Mouse (Mus musculus): ENCODE measurements around the gene Rela.
A peak's percentile ranks its signal among the peaks of the same experiment; 100 is the strongest.
"Not testable (repeated sequence)": the region's sequence is repeated elsewhere in the genome, so short reads cannot be mapped to it uniquely, and the experiment has no call there.

Rela gene

DNA sequence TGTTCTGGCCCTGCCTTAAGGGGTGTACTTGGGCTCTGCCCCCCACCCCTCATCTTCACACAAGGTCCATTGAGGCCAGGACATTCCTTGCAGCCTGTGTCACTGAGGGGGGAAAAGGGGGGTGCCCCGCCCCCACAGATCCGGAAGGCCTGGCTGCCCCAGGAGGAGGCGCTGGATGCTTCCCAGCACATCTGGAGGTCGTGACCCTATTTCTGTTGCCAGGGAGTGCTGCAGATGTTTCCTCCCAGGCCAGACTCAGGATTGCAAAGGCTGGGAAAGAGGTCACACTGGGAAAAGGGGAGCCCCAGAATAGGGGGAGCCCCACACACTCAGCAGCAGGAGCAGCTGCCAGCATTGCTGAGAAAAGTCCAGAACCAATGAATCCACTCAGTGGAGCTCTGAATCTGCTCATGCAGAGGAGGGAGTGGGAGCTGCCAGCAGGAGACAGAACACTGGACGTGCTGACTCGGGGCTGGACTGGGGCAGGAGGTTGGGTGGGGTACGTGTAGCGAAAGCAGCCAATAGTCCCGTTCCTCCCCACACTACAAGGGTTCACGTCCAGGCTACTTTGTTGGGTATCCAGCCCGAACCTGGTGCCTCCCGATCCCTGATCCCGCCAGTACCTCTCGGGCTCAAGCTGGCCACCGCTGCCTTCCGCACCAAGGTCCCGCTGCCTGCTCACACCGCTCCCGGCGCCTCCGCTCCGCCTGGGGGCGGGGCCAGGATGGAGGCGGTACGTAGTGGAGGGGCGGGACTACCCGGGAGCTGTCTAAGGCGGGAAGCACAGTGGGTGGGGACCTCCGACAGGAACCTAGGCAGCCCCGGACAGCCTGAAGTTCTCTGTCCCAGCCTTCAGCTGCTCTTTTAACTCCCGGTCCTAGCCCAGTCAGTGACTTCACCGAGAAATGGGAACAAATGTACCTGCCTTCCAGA, 26.0 kb downstream of the Rela start, which contains the start of gene Sipa1:
TSS of gene Sipa1 (minus strand) at position 727 of the 933 bp plus-strand sequence.
- DNase-seq (ENCODE audit: extremely low read depth, insufficient read length, low spot score) = peak; percentile 96

DNA sequence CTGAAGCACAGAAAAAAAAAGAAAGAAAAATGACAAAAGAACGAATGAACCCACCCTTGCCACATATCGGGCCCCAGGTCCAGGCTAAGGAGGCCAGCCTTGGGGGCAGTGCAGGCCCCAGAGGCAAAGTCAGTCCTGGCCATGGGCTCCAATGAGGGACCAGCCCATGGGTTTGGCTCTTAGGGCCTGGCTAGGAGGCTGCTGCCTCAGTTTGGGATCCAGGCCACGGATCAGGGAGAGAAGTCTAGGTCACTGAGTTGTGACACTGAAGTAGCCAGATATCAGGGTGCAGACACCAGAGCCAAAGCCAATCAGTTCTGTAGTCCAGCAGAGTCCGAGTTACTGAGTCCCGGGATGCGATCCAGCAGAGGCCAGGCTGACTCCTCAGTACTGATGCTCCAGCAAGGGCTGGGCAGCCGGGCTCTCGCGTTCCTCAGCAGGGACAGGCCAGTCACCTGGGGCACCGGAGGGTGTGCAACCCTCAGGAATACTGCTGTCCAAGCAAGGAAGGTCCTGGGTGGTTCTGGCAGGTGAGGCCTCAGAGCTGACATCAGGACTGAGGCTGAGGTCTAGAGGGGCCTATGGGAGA, 27.5 kb downstream of the Rela start:
- no peak for DNase-seq (ENCODE audit: extremely low read depth, insufficient read length, low spot score)

DNA sequence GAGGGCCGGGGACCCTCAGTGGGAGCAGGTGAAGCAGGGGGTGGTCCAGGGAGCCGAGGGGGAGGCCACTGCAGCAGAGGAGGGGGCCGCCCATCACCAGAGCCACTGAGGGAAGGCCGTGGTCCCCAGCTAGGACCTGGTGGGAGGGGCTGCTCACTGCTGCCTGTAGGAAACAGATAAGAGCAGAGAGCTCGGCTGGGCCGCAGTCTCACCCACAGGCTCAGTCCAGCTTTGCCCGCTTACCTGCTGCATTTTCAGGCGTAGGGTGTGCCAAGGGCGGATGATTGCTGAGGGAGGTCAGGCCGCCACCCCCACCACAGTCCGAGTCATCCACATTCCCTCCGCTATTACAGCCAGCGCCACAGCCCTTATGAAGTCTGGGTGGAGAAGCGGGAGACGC, 28.2 kb downstream of the Rela start:
- no peak for DNase-seq (ENCODE audit: extremely low read depth, insufficient read length, low spot score)

DNA sequence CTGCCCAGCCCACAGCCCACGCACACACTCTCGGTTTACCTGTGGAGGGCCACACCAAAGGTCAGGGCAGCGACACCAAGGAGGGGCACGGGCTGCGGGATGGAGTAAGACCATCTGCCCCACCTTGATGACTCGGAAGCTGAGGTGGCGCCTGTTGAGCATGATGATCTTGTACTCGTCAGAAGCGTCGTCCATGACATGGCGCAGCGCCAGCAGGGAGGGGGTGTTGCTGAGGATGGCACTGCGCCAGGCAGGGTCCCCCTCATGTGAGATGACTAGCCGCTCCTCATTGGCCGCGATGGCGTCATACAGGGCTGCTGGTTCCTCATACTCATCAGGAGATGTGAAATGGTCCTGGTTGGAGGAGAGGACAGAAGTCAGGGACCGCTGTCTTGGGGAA, 29.1 kb downstream of the Rela start:
- DNase-seq (ENCODE audit: extremely low read depth, insufficient read length, low spot score) = no peak

DNA sequence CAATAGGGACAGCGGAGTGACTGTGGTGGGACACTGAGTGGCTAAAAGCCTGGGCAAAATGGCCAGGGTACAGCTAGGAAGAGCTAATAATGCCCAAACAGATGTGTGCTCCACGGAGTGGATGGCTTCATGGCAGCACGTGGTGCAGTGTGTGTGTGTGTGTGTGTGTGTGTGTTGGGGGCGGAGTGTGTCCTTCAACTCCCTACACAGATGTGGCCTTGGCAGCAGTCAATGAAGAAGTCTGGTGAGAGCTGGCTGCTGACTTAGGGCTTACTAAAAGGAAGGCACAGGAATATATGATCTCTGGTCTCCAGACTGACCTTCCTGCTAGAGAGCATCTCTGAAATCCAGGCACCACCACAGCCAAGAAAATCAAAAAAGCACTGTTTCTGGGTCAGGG, 31.1 kb downstream of the Rela start:
- no peak for DNase-seq (ENCODE audit: extremely low read depth, insufficient read length, low spot score)

DNA sequence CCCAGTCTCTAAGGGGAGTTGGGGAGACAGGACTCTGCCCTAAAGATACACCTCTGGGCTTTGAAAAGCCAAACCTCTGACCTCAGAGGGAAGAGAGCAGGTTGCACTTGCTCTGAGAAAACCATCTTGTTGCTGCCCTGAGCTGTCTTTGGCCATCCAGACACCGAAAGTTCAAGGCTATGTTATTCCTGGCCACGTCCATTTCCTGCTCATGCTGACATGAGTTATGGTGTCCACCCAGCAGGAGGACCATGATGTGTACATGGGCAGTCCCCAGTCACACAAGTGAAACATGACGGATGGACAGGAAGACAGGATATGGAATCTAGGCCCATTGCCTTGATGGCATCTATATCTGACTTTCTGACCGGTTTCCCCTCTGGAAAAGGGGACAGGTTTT, 43.1 kb downstream of the Rela start:
- no peak for DNase-seq (ENCODE audit: extremely low read depth, insufficient read length, low spot score)

DNA sequence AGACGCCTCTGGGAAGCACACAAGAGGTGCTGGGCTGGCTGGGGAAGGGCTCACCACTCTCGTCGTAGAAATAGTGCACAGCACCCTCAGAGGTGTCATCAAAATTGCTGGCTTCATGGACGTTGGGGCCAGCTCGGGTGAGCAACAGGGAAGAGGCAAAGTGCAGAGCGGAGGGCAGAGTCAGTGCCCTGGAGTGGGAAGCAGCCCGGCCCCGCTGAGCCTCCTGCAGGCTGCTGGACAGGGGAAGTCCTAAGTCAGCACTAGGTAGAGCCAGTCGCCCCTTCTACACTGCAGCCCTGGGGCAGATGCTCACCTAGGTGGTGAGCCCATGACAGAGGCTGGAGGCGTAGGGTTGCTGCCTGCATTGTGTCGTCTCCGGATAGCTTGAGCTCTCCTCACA, 47.0 kb downstream of the Rela start:
- no peak for DNase-seq (ENCODE audit: extremely low read depth, insufficient read length, low spot score)

DNA sequence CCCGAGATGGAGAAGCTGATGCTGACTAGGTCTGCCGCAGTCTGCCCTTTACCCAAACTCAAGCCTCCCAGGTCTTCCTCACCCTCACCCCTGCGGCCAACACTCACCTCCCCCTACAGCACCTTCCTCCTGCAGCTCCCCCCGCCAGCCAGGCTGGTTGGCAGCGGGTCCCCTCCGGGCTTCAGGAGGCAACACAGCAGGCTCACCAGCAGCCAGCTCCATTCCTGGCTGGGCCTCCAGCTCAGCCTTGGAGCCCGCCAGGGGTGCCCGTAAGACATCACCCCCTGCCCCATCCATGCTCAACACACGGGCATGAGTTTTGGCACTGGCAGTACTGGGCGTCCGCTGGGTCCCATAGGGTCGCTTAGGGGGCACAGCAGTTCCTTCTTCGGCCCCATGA, 47.7 kb downstream of the Rela start:
- DNase-seq (ENCODE audit: extremely low read depth, insufficient read length, low spot score) = no peak

DNA sequence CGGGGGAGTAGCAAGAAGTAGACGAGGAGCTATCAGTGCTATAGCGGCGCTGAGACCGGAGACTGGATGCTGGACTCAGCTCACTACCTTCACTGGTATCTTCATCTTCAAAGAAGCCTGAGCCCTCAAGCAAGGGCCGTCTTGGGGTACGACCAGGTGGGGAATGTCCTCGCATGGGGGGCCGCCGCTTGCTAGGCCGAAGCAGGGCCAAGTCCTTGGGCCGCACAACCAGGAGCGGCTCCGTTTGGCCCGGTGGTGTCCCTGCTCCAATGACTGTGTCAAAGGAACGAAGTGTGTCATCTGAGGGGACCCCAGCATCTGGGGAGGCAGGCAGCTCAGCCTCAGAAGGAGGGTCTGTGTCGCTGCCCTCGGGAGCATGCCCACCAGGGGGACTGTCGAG, 48.1 kb downstream of the Rela start:
- no peak for DNase-seq (ENCODE audit: extremely low read depth, insufficient read length, low spot score)

DNA sequence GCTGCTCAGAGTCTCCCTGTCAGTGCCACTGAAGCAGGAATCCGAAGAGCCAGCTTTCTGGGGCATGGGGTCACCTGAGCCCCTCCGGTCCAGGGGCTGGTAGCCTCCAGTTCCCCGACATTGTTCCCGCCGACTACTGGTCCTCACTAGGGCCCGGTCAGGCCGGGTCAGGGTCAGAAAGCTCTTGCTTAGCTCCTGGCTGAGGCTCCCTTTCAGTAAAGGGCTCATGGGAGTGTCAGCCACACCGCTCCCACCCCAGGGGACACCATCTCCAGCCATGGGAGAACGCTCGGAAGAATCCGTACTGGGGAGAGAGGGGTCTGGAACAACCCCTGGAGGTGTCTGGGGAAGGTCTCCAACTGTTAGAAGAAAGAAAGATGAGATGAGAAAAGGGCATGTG, 48.6 kb downstream of the Rela start:
- no peak for DNase-seq (ENCODE audit: extremely low read depth, insufficient read length, low spot score)

DNA sequence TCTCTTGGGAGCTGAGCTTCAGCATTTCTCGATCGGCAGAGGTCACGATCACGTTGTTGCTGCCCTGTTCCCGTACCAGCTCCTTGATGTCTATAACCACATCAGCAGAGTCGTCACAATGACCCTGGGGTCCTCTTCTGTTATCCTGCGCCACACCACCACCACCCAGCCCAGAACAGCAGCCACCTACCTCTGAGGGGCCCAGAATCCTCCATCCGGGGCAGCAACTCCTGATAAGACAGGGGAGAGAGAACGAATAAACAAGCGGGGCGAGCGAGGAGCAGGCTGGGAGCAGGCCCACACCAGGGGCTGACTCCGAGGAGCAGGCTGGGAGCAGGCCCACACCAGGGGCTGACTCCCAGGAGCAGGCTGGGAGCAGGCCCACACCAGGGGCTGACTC, 49.2 kb downstream of the Rela start:
- DNase-seq (ENCODE audit: extremely low read depth, insufficient read length, low spot score) = no peak

DNA sequence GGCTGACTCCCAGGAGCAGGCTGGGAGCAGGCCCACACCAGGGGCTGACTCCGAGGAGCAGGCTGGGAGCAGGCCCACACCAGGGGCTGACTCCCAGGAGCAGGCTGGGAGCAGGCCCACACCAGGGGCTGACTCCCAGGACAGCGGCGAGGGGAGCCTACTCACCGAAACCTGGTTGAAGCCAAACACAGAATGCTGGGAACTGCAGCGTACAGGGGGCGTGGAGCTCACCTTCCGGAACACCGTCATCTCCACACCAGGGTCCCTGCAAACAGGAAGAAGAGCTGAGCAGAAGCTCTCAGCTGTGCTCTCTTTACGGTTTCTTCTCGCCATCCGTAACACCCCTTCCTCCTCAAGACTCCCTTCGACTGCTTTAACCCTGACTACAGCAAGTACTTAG, 49.7 kb downstream of the Rela start:
- not testable (repeated sequence) for DNase-seq (ENCODE audit: extremely low read depth, insufficient read length, low spot score)

DNA sequence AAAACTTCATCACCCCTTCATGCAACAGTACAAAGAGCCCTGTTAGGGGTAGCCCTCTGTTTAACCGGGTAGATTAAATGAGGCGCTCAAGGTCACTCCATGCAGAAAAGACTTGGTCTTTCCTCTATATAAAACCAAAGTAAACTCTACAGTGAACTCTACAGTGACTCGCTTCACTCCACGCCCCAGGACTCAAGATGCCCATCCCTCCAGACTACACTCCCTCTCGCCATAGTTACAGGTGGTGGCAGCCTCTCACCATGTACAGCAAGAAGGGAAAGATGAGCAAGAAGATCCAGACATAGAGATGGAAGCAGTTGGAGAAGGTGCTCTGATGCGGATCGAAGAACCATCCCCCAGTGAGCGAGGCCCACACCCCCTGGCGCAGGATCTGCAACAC, 50.5 kb downstream of the Rela start:
- DNase-seq (ENCODE audit: extremely low read depth, insufficient read length, low spot score) = no peak

DNA sequence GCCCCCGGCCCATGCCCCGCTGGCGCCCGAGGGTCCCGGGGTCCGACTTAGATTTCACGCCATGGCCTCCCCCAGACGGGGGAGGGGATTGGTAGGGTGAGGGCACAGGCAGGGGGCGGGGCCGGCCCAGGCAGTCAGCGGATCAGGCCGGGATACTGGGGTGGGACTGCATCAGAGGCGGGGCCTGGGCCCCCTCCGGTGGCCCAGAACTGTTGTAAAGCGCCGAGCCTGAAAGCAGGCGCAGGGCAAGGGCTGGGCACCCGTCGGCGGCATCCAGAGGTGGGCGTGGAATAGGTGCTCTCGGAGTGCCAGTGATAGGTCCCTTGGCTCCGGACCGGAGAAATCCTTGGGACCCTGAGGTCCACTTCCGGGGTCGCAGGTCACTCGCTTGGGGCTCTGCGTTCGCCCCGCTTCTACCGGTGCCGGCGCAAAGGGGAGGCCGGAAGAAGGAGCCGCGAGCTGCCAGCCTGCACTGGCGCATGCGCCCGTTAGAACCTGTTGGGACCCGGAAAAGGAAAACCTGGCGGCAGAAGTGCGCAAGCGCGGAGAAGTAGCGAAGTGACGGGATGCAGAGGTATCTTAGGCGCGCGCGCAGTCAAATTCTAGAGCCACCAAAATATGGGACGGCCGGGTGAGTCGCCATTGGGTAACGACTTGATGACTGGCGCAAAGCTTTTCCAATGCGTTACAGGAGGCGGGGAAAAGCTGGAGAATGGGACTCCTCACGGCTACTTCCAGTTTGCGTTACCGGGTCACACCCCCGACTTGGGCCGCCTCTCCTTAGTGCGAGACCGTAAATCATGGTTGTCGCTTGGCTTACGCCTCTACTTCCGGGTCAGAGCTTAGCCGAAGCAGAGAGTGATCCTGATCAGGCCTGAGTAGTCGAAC, 51.2 kb downstream of the Rela start, which contains the start of the genes Map3k11 and Pcnx3:
TSS of gene Map3k11 (plus strand) at position 543 of the 888 bp plus-strand sequence.
TSS of gene Pcnx3 (minus strand) at position 709 of the 888 bp plus-strand sequence.
- peak; percentile 93 for DNase-seq (ENCODE audit: extremely low read depth, insufficient read length, low spot score)

DNA sequence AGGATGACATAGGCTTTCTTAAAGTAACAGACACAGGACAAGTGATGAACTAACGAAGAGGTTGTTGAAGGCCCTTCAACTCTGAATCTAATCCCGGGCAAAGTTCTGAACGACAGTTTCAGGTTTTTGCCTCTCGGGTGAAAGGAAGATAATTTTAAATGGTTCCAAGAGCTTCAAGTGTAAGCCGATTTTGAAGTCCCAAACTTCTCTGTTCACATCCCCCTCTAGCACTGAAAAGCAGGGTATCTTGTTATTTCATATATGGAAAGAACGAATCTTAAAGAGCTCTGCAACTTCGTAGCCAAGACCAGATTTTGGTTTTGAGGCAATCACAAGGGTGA, 51.8 kb downstream of the Rela start:
- DNase-seq (ENCODE audit: extremely low read depth, insufficient read length, low spot score) = no peak

DNA sequence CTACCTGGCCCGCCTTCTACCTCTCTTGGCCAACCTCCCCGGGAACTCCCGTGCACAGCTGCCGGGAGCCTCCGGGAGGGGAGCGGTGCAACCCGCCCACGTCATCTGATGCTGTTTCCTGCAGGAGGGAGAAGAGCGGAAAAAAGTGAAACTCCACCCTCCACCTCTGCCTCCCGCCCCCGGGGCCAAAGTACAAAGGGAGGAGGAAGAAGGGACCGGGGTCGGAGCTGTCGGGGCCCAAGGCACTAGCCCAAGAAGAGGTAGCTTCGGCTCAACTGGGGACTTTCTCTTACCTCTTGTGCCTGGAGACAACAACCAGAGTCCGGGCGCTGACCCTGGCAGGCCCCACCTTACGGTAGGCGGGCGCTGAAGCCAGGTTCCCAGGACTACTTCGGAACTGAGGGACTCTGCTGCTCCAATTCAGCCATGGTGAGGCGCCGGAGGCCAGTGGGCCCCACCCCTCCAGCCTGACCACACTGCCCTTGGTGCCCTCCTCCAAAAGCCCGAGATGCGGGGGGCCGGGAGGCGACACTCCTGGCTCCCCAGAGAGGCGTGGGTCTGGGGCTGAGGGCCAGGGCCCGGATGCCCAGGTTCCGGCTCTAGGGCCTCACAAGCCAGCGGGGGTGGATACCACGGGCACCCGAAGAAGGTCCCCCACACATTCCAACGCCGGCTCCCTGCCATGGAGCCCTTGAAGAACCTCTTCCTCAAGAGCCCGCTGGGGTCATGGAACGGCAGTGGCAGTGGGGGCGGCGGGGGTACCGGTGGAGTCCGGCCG, 52.5 kb downstream of the Rela start:
- peak; percentile 89 for DNase-seq (ENCODE audit: extremely low read depth, insufficient read length, low spot score)

DNA sequence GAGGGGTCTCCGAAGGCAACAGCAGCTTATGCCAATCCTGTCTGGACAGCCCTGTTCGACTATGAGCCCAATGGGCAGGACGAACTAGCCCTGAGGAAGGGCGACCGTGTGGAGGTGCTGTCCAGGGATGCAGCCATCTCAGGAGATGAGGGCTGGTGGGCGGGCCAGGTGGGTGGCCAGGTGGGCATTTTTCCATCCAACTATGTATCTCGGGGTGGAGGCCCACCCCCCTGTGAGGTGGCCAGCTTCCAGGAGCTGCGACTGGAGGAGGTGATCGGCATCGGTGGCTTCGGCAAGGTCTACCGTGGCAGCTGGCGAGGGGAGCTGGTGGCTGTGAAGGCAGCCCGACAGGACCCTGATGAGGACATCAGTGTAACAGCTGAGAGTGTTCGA, 53.1 kb downstream of the Rela start:
- no peak for DNase-seq (ENCODE audit: extremely low read depth, insufficient read length, low spot score)

DNA sequence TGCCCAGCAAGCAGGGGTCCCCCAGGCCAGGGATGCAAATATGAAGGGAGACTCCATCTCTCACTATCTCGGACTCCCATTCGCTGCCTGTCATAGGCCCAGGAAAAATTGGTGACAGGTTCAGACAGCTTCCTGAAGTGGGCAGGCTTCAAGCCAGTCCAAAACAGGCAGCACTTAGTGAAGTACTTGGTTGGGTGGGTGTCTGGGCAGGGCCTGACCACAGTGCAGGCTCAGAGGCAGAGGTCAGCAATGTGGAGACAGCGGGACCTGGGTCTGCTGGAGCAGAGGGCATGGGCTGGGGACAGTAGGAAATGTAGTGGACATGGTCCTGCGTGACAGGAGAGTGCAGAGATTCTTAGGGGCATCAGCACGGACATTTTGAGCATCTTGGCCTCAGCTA, 54.3 kb downstream of the Rela start:
- no peak for DNase-seq (ENCODE audit: extremely low read depth, insufficient read length, low spot score)

DNA sequence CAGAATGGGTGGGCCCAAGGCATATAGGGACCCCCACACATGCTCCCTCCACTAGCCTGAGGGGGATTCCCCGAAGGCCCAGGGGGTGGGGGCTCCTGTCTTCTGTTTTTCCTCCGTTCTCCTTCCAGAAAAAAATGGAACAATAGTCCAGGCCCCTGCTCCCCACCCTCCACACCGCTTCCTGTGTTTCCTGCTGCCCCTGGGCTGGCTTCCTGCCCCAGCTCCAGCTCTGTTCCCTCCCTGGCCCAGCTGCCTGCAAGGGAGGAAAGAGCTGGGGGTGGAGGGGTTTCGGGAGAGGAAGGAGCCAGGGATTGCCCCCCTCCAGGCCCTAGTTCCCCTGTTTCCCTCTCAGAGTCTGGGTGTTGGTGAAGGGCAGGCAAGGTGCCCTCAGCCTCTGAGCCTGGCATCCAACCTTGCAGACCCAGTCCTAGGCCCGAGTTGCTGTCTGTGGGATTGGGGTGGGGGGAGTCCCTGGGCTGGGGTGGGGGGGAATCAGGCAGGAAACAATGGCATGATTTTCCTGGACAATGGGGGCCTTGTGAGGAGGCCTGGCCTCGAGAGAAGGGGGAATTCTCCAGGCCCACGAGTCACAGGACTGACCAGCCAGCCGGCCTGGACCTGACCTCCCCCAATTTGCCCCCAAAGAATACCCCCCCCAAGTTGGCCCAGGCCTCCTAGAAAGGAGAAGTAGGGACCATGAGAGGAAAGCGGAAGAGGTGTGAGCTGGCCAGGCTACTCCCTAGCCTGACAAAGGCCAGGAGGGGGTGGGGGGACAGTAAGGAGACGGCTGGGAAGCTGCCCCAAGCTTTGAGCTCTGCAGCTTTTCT, 55.0 kb downstream of the Rela start:
- DNase-seq (ENCODE audit: extremely low read depth, insufficient read length, low spot score) = no peak

All from 3134 (cell line).